In genomic region chr9:59691635-59692094, GRCm38 (mm10) we compare ENCODE assay signal across 8 mouse cellular contexts. TPM values are rescaled to one million over a fixed set of nuclear protein-coding genes. Genes with fewer than 3 reads are reported as not detected.
DNase-seq lines count a peak whose midpoint lies in the region; ATAC-seq and TF ChIP-seq lines count a peak whose summit lies in the region.

No protein-coding gene starts in this region.

- peak; percentile 13; the same call in 1 of the 2 replicates for TF ChIP-seq POLR2A in small intestine, adult 2 months (IDR thresholded peaks at IDR 0.05; ENCODE audit: low read depth, low read length)

- no peaks in the 10 kb centered on the region for H3K36me3 ChIP-seq in midbrain, embryonic 10.5 days
- no peaks in the 10 kb centered on the region for H3K36me3 ChIP-seq in small intestine, adult 2 months (ENCODE audit: control insufficient read depth, insufficient read depth, low read length)

- peak overlapping the region; percentile 49 for H3K4me3 ChIP-seq in midbrain, embryonic 10.5 days
- peak overlapping the region; percentile 39 for H3K4me3 ChIP-seq in small intestine, adult 2 months (ENCODE audit: low read depth, low read length)

- peak overlapping the region; percentile 52 for H3K27ac ChIP-seq in midbrain, embryonic 10.5 days (replicated peaks)
- H3K27ac ChIP-seq in small intestine, adult 2 months (ENCODE audit: insufficient read depth, low read depth, low read length): peak overlapping the region; percentile 88

- peaks cover 23% of the 10 kb centered on the region for H3K4me1 ChIP-seq in midbrain, embryonic 10.5 days
- peaks cover 23% of the 10 kb centered on the region for H3K4me1 ChIP-seq in small intestine, adult 2 months (ENCODE audit: control insufficient read depth, insufficient read depth, insufficient read length, low read length)

- no peaks in the 10 kb centered on the region for H3K9me3 ChIP-seq in midbrain, embryonic 10.5 days (replicated peaks)

- WGBS in midbrain, embryonic 10.5 days: 5% methylated on average over 23 of the region's 23 CpGs
- WGBS in small intestine, adult 2 months: 2% methylated on average over 23 of the region's 23 CpGs

- TF ChIP-seq CTCF in small intestine, adult 2 months (IDR thresholded peaks at IDR 0.05; ENCODE audit: extremely low read depth, insufficient read length, insufficient replicate concordance, low read depth, low read length): no peak

- peak; percentile 37; the same call in 1 of the 2 replicates for ATAC-seq in granulocyte monocyte progenitor cell, adult 5-6 weeks (replicated peaks; ENCODE audit: poor library complexity, severe bottlenecking)

- DNase-seq in adipocyte (ENCODE audit: low spot score): peak; percentile 77
- peak; percentile 39 for DNase-seq in embryo, embryonic 9.5 days (ENCODE audit: extremely low spot score)
- peak; percentile 80 for DNase-seq in kidney, adult 11 months
- DNase-seq in left cerebral cortex, postnatal 14 days (ENCODE audit: low spot score in 2 of 2): peak; percentile 86 to 94
- DNase-seq in midbrain, embryonic 10.5 days (ENCODE audit: low spot score): peak; percentile 38
- DNase-seq in thymus, postnatal 36 days: no peak

- intact Hi-C loops in left cerebral cortex, postnatal 14 days (cut with DNase I): loop anchor here (5.0 kb wide), 1 partner anchor 61 kb away; the partner anchor contains the start of genes Myo9a and Senp8

- H3K27me3 ChIP-seq in midbrain, embryonic 10.5 days (ENCODE audit: low read depth, poor library complexity, severe bottlenecking): peaks cover 17% of the 10 kb centered on the region
- H3K27me3 ChIP-seq in small intestine, adult 2 months (ENCODE audit: control insufficient read depth, insufficient read depth, low read length): no peaks in the 10 kb centered on the region

RNA-seq across cellular contexts. Expression of gene Gramd2, which starts 11.7 kb away (rescaled TPM):
- total RNA-seq in granulocyte monocyte progenitor cell, adult 5-6 weeks (2014; fragmentation: Nextera tagmentation): not detected in 2 replicates
- total RNA-seq in granulocyte monocyte progenitor cell, adult 5-6 weeks (2017): not detected in 2 replicates
- total RNA-seq in left cerebral cortex, postnatal 14 days (2021): 10 to 100 TPM in 1 of 2 experiments, 1 to 10 TPM in 1; 9.6 to 11.0 TPM
- 0.11 and 0.14 TPM in 2 replicates for polyA plus RNA-seq in midbrain, embryonic 10.5 days (2016; fragmentation: Nextera tagmentation; extraction: Ambion mirVana)
- 4.6 and 6.4 TPM in 2 replicates for polyA plus RNA-seq in small intestine, adult 2 months (2012; rRNA removed)

RNA-seq across cellular contexts. Expression of gene Pkm, which starts 35.5 kb away (rescaled TPM):
- 513 and 525 TPM in 2 replicates for total RNA-seq in granulocyte monocyte progenitor cell, adult 5-6 weeks (2014; fragmentation: Nextera tagmentation)
- total RNA-seq in granulocyte monocyte progenitor cell, adult 5-6 weeks (2017): 1,005 and 1,006 TPM in 2 replicates
- total RNA-seq in left cerebral cortex, postnatal 14 days (2021): 100 to 1,000 TPM; 876 TPM
- 2,767 and 3,271 TPM in 2 replicates for polyA plus RNA-seq in midbrain, embryonic 10.5 days (2016; fragmentation: Nextera tagmentation; extraction: Ambion mirVana)
- polyA plus RNA-seq in small intestine, adult 2 months (2012; rRNA removed): 513 and 1,082 TPM in 2 replicates

RNA-seq across cellular contexts. Expression of gene Senp8, which starts 58.8 kb away (rescaled TPM):
- 2.3 and 3.8 TPM in 2 replicates for total RNA-seq in granulocyte monocyte progenitor cell, adult 5-6 weeks (2014; fragmentation: Nextera tagmentation)
- total RNA-seq in granulocyte monocyte progenitor cell, adult 5-6 weeks (2017): 4.5 and 5.5 TPM in 2 replicates
- total RNA-seq in left cerebral cortex, postnatal 14 days (2021): 1 to 10 TPM; 4.8 to 7.5 TPM
- 21.7 and 22.0 TPM in 2 replicates for polyA plus RNA-seq in midbrain, embryonic 10.5 days (2016; fragmentation: Nextera tagmentation; extraction: Ambion mirVana)
- 0.75 and 1.5 TPM in 2 replicates for polyA plus RNA-seq in small intestine, adult 2 months (2012; rRNA removed)

RNA-seq across cellular contexts. Expression of gene Myo9a, which starts 59.0 kb away (rescaled TPM):
- 6.8 and 11.2 TPM in 2 replicates for total RNA-seq in granulocyte monocyte progenitor cell, adult 5-6 weeks (2014; fragmentation: Nextera tagmentation)
- total RNA-seq in granulocyte monocyte progenitor cell, adult 5-6 weeks (2017): 19.4 and 26.4 TPM in 2 replicates
- 10 to 100 TPM; 70.3 to 72.8 TPM for total RNA-seq in left cerebral cortex, postnatal 14 days (2021)
- 10.4 and 12.6 TPM in 2 replicates for polyA plus RNA-seq in midbrain, embryonic 10.5 days (2016; fragmentation: Nextera tagmentation; extraction: Ambion mirVana)
- polyA plus RNA-seq in small intestine, adult 2 months (2012; rRNA removed): 0.08 and 0.37 TPM in 2 replicates

Comparison
In these comparisons a context has a peak if more than half of its experiments do, and no peak if none do; other contexts are left out.
1. DNase-seq: peak in adipocyte (single experiment), embryo, embryonic 9.5 days (single experiment), kidney, adult 11 months (single experiment), left cerebral cortex, postnatal 14 days (2 of 2) and midbrain, embryonic 10.5 days (single experiment); none in thymus, postnatal 36 days (0 of 2).
2. RNA of gene Gramd2, which starts 11.7 kb away (total RNA-seq): 9.6 to 11.0 TPM in left cerebral cortex, postnatal 14 days; not detected in granulocyte monocyte progenitor cell, adult 5-6 weeks; every median in the first group is over 10 times any median in the second.